Mouse (Mus musculus): ENCODE results near the gene Rprd1b. TPM values are rescaled to one million over a fixed set of nuclear protein-coding genes. Genes with fewer than 3 reads are reported as not detected.

Gene Rprd1b
- total RNA-seq, 2 experiments from 2014 or later: 29.6 to 31.1 TPM

- intact Hi-C loops (cut with DNase I): no loop called here
- DNase-seq: no peak
Observed at GRCm38 (mm10) chr2:158115838-158116453, 87.6 kb downstream of the Rprd1b start.

GRCm38 (mm10) chr2:158116653-158117052, 88.4 kb downstream of the Rprd1b start:
- intact Hi-C loops (cut with DNase I): no loop called here

GRCm38 (mm10) chr2:158119145-158119544, 90.8 kb downstream of the Rprd1b start:
- intact Hi-C loops (cut with DNase I): no loop called here
- DNase-seq: no peak

More at GRCm38 (mm10) chr2:158116653-158117052, 88.4 kb downstream of the Rprd1b start:
- no peak for DNase-seq

GRCm38 (mm10) chr2:158120211-158120610, 91.9 kb downstream of the Rprd1b start:
- intact Hi-C loops (cut with DNase I): no loop called here
- no peak for DNase-seq

- DNase-seq: no peak
- intact Hi-C loops (cut with DNase I): no loop called here
Observed at GRCm38 (mm10) chr2:158120868-158121267, 92.6 kb downstream of the Rprd1b start.

- DNase-seq: peak; percentile 79 to 81
- intact Hi-C loops (cut with DNase I): no loop called here
Observed at GRCm38 (mm10) chr2:158121645-158122326, 93.5 kb downstream of the Rprd1b start.

- intact Hi-C loops (cut with DNase I): no loop called here
- peak; percentile 70 to 85 for DNase-seq
Observed at GRCm38 (mm10) chr2:158122814-158123213, 94.5 kb downstream of the Rprd1b start.

GRCm38 (mm10) chr2:158127245-158127644, 98.9 kb downstream of the Rprd1b start:
- intact Hi-C loops (cut with DNase I): no loop called here
- no peak for DNase-seq

GRCm38 (mm10) chr2:158127872-158128271, 99.6 kb downstream of the Rprd1b start:
- no peak for DNase-seq
- intact Hi-C loops (cut with DNase I): no loop called here

GRCm38 (mm10) chr2:158128461-158129130, 100.3 kb downstream of the Rprd1b start:
- DNase-seq: no peak
- intact Hi-C loops (cut with DNase I): no loop called here

GRCm38 (mm10) chr2:158129291-158130002, 101.2 kb downstream of the Rprd1b start:
- DNase-seq: no peak
- intact Hi-C loops (cut with DNase I): no loop called here

- intact Hi-C loops (cut with DNase I): no loop called here
- DNase-seq: peak; percentile 73 to 81
Observed at GRCm38 (mm10) chr2:158130391-158130986, 102.2 kb downstream of the Rprd1b start.

GRCm38 (mm10) chr2:158131197-158131835, 103.0 kb downstream of the Rprd1b start:
- DNase-seq: no peak
- intact Hi-C loops (cut with DNase I): no loop called here

GRCm38 (mm10) chr2:158132320-158132719, 104.0 kb downstream of the Rprd1b start:
- no peak for DNase-seq
- intact Hi-C loops (cut with DNase I): no loop called here

GRCm38 (mm10) chr2:158133050-158133449, 104.8 kb downstream of the Rprd1b start:
- no peak for DNase-seq
- intact Hi-C loops (cut with DNase I): no loop called here

- intact Hi-C loops (cut with DNase I): no loop called here
- peak in 1 of 2 experiments; percentile 47 for DNase-seq
Observed at GRCm38 (mm10) chr2:158136205-158136604, 107.9 kb downstream of the Rprd1b start.

GRCm38 (mm10) chr2:158137771-158138170, 109.5 kb downstream of the Rprd1b start:
- DNase-seq: no peak

GRCm38 (mm10) chr2:158138778-158139177, 110.5 kb downstream of the Rprd1b start:
- DNase-seq: no peak
- intact Hi-C loops (cut with DNase I): no loop called here

More at GRCm38 (mm10) chr2:158137771-158138170, 109.5 kb downstream of the Rprd1b start:
- intact Hi-C loops (cut with DNase I): no loop called here

- peak; percentile 76 to 84 for DNase-seq
- intact Hi-C loops (cut with DNase I): no loop called here
Observed at GRCm38 (mm10) chr2:158139628-158140027, 111.3 kb downstream of the Rprd1b start.

GRCm38 (mm10) chr2:158140664-158141063, 112.4 kb downstream of the Rprd1b start:
- intact Hi-C loops (cut with DNase I): no loop called here
- peak in 1 of 2 experiments; percentile 40 for DNase-seq
